Comparison of ENCODE assay signal across 8 mouse cellular contexts in genomic region chr13:6471643-6472042, GRCm38 (mm10).
DNase-seq lines count a peak whose midpoint lies in the region; ATAC-seq lines count a peak whose summit lies in the region.

No protein-coding gene starts in this region.

- peak; percentile 10 to 43 for DNase-seq in CD8-positive naive resting alpha-beta T cell, adult 2 months (ENCODE audit: low read depth in 2 of 2, low spot score in 2 of 2)
- DNase-seq in adrenal gland, adult 8-10 months: peak; percentile 5
- peak; percentile 87 for DNase-seq in embryo, embryonic 10.5 days (ENCODE audit: low spot score)
- DNase-seq in heart, adult 8-10 months (ENCODE audit: low spot score): peak; percentile 79
- peak; percentile 74 for DNase-seq in naive thymus-derived CD4-positive, alpha-beta T cell, adult 2 months (ENCODE audit: low read depth)
- DNase-seq in testis, postnatal 14 days (ENCODE audit: low spot score): peak; percentile 36

- no peaks in the 10 kb centered on the region for H3K27me3 ChIP-seq in kidney, embryonic 14.5 days (ENCODE audit: control insufficient read depth, insufficient read depth, low read length)
- peaks cover 4% of the 10 kb centered on the region; the same call in 1 of the 2 replicates for H3K27me3 ChIP-seq in limb, embryonic 13.5 days

- ATAC-seq in kidney, embryonic 14.5 days (ENCODE audit: low FRiP score, low TSS enrichment): peak; percentile 67; the same call in 1 of the 2 replicates
- peak; percentile 68; the same call in 1 of the 2 replicates for ATAC-seq in limb, embryonic 13.5 days (ENCODE audit: low FRiP score, low read depth)

- H3K9ac ChIP-seq in kidney, embryonic 14.5 days (ENCODE audit: low read depth, low read length): no peak overlapping the region
- H3K9ac ChIP-seq in limb, embryonic 13.5 days: no peak overlapping the region

- H3K9me3 ChIP-seq in kidney, embryonic 14.5 days (ENCODE audit: control insufficient read depth, low read length): no peaks in the 10 kb centered on the region
- peaks cover 3% of the 10 kb centered on the region; the same call in 1 of the 2 replicates for H3K9me3 ChIP-seq in limb, embryonic 13.5 days

- 9% methylated on average over 7 of the region's 7 CpGs for WGBS in kidney, embryonic 14.5 days
- 8% methylated on average over 7 of the region's 7 CpGs for WGBS in limb, embryonic 13.5 days

- no peak overlapping the region for H3K4me3 ChIP-seq in kidney, embryonic 14.5 days (ENCODE audit: low read length)
- no peak overlapping the region for H3K4me3 ChIP-seq in limb, embryonic 13.5 days

- H3K4me1 ChIP-seq in kidney, embryonic 14.5 days (ENCODE audit: control insufficient read depth, insufficient read depth, low read length): no peaks in the 10 kb centered on the region
- no peaks in the 10 kb centered on the region for H3K4me1 ChIP-seq in limb, embryonic 13.5 days

- no peak overlapping the region for H3K4me2 ChIP-seq in kidney, embryonic 14.5 days (replicated peaks; ENCODE audit: low read depth, low read length)
- no peak overlapping the region for H3K4me2 ChIP-seq in limb, embryonic 13.5 days (replicated peaks)

- H3K36me3 ChIP-seq in kidney, embryonic 14.5 days (ENCODE audit: control insufficient read depth, insufficient read depth, low read length): no peaks in the 10 kb centered on the region
- no peaks in the 10 kb centered on the region for H3K36me3 ChIP-seq in limb, embryonic 13.5 days

- no peak overlapping the region for H3K27ac ChIP-seq in kidney, embryonic 14.5 days (ENCODE audit: low read depth, low read length)
- H3K27ac ChIP-seq in limb, embryonic 13.5 days: no peak overlapping the region

Comparison
In these comparisons a context has a peak if more than half of its experiments do, and no peak if none do; other contexts are left out.
1. DNase-seq: peak in every context shown above with its lines; median percentile 87 in embryo, embryonic 10.5 days; 79 in heart, adult 8-10 months; 74 in naive thymus-derived CD4-positive, alpha-beta T cell, adult 2 months; 36 in testis, postnatal 14 days; 26 in CD8-positive naive resting alpha-beta T cell, adult 2 months; 5 in adrenal gland, adult 8-10 months.